Mouse (Mus musculus) liver, embryonic 15.5 days (tissue): ENCODE results near the gene Dad1. TPM values are rescaled to one million over a fixed set of nuclear protein-coding genes. Genes with fewer than 3 reads are reported as not detected.

ENCODE experiments used
- ATAC-seq: fragments of 200-750 bp; cut with Nextera tagmentation; 2 replicates; pipeline ENCODE4 v1.8.0; 2017; ENCODE audit warnings: moderate number of reproducible peaks, mild to moderate bottlenecking, moderate library complexity; ENCODE audit not compliant: insufficient read depth
- H3K27ac ChIP-seq: fragments of 300-500 bp; sonication (generic); replicated peaks from 2 replicates; pipeline ENCODE4 v1.5.1; 2015; ENCODE audit warnings: mild to moderate bottlenecking, inconsistent platforms
- H3K27me3 ChIP-seq: fragments of 300-500 bp; sonication (generic); 2 replicates; pipeline ENCODE4 v1.6.1; 2015; ENCODE audit warnings: mild to moderate bottlenecking, inconsistent platforms
- H3K36me3 ChIP-seq: fragments of 300-500 bp; sonication (generic); replicated peaks from 2 replicates; pipeline ENCODE4 v1.6.1; 2015; ENCODE audit warnings: moderate library complexity, mild to moderate bottlenecking, inconsistent platforms
- H3K4me1 ChIP-seq: fragments of 300-500 bp; sonication (generic); replicated peaks from 2 replicates; pipeline ENCODE4 v1.6.1; 2015; ENCODE audit warnings: inconsistent platforms
- H3K4me2 ChIP-seq: fragments of 300-500 bp; sonication (generic); 2 replicates; pipeline ENCODE4 v1.6.1; 2015; ENCODE audit warnings: moderate library complexity, mild to moderate bottlenecking, inconsistent platforms
- H3K4me3 ChIP-seq: fragments of 300-500 bp; sonication (generic); replicated peaks from 2 replicates; pipeline ENCODE4 v1.5.1; 2015; ENCODE audit warnings: mild to moderate bottlenecking, inconsistent platforms
- H3K9ac ChIP-seq: fragments of 300-500 bp; sonication (generic); 2 replicates; pipeline ENCODE4 v1.6.1; 2015; ENCODE audit warnings: moderate library complexity, mild to moderate bottlenecking, inconsistent platforms
- H3K9me3 ChIP-seq: fragments of 300-500 bp; sonication (generic); replicated peaks from 2 replicates; pipeline ENCODE4 v1.6.1; 2016; ENCODE audit warnings: inconsistent platforms
- WGBS: fragments of 180-500 bp; shearing (Covaris S2); methylation state at CpG from one replicate; pipeline ENCODE4 v1.1.7; 2015; ENCODE audit warnings: mixed read lengths; ENCODE audit not compliant: insufficient replicate concordance; 5-methylcytosine and 5-hydroxymethylcytosine counted together
- polyA plus RNA-seq: library from polyadenylated mRNA; unstranded; fragments of >200 nt; fragmentation: Nextera tagmentation; extraction: Ambion mirVana; gene quantifications from 2 replicates; pipeline ENCODE4 v1.2.1, GENCODE M21; 2015

The Dad1 gene
- polyA plus RNA-seq, result 202 and 204 TPM in 2 replicates

GRCm38 (mm10) chr14:54253741-54254291 is at the start of gene Dad1, which contains the start of gene Abhd4:
TSS of gene Dad1 (minus strand) at chr14:54254104.
TSS of gene Abhd4 (plus strand) at chr14:54254188.
- ATAC-seq, result peak; percentile 100
- H3K27ac ChIP-seq, result peak within 1 kb of the TSS; percentile 97
- under 1% methylated on average over 39 of the region's 39 CpGs for WGBS
- peaks cover 63% of the 10 kb centered on the region for H3K4me1 ChIP-seq
- no peaks in the 10 kb centered on the region for H3K36me3 ChIP-seq
- H3K27me3 ChIP-seq, result no peaks in the 10 kb centered on the region
- peak within 1 kb of the TSS; percentile 91 for H3K4me3 ChIP-seq
- no peaks in the 10 kb centered on the region for H3K9me3 ChIP-seq
- H3K4me2 ChIP-seq, result peak within 1 kb of the TSS; percentile 86
- peak within 1 kb of the TSS; percentile 87 for H3K9ac ChIP-seq

GRCm38 (mm10) chr14:54300676-54301075 is 46.8 kb upstream of the Dad1 start:
- no peak overlapping the region for H3K27ac ChIP-seq
- H3K4me1 ChIP-seq, result no peaks in the 10 kb centered on the region
- H3K4me3 ChIP-seq, result no peak overlapping the region
- no peaks in the 10 kb centered on the region for H3K9me3 ChIP-seq
- H3K4me2 ChIP-seq, result no peak overlapping the region
- H3K36me3 ChIP-seq, result no peaks in the 10 kb centered on the region
- 62% methylated on average over 3 of the region's 3 CpGs for WGBS
- H3K9ac ChIP-seq, result no peak overlapping the region
- H3K27me3 ChIP-seq, result no peaks in the 10 kb centered on the region
- ATAC-seq, result no peak

- Histone ChIP-seq H3K9me3 (no peaks in the 10 kb centered on the region), H3K4me1 (no peaks in the 10 kb centered on the region), H3K36me3 (no peaks in the 10 kb centered on the region), H3K4me3 (no peak overlapping the region), H3K9ac (no peak overlapping the region), H3K4me2 (no peak overlapping the region), H3K27me3 (no peaks in the 10 kb centered on the region), H3K27ac (no peak overlapping the region)
- no peak for ATAC-seq
- WGBS, result 47% methylated on average over 5 of the region's 5 CpGs
Measured at GRCm38 (mm10) chr14:54300136-54300535, 46.2 kb upstream of the Dad1 start.

GRCm38 (mm10) chr14:54284839-54285238 is 30.9 kb upstream of the Dad1 start, which contains the start of gene Olfr49:
TSS of gene Olfr49 (minus strand) at chr14:54284939.
- H3K27me3 ChIP-seq, result 0 out of 2 replicates have a peak, but pooled peaks cover 3% of the 10 kb centered on the region
- no peaks in the 10 kb centered on the region for H3K4me1 ChIP-seq
- no peak for ATAC-seq
- no peak within 1 kb of the TSS for H3K9ac ChIP-seq
- no peak within 1 kb of the TSS for H3K4me2 ChIP-seq
- no peak within 1 kb of the TSS for H3K27ac ChIP-seq
- no peaks in the 10 kb centered on the region for H3K36me3 ChIP-seq
- WGBS, result 52% methylated on average over 1 of the region's 1 CpGs
- H3K9me3 ChIP-seq, result no peaks in the 10 kb centered on the region
- H3K4me3 ChIP-seq, result no peak within 1 kb of the TSS

- H3K4me3 ChIP-seq, result no peak overlapping the region
- H3K4me2 ChIP-seq, result no peak overlapping the region
- H3K9me3 ChIP-seq, result no peaks in the 10 kb centered on the region
- H3K27me3 ChIP-seq, result no peaks in the 10 kb centered on the region
- H3K27ac ChIP-seq, result no peak overlapping the region
- H3K9ac ChIP-seq, result no peak overlapping the region
- WGBS, result 67% methylated on average over 2 of the region's 2 CpGs
- no peak for ATAC-seq
- no peaks in the 10 kb centered on the region for H3K4me1 ChIP-seq
- no peaks in the 10 kb centered on the region for H3K36me3 ChIP-seq
Measured at GRCm38 (mm10) chr14:54276446-54276845, 22.5 kb upstream of the Dad1 start.

GRCm38 (mm10) chr14:54272696-54273095 is 18.8 kb upstream of the Dad1 start:
- H3K27me3 ChIP-seq, result no peaks in the 10 kb centered on the region
- 65% methylated on average over 3 of the region's 3 CpGs for WGBS
- no peak overlapping the region for H3K4me3 ChIP-seq
- 0 out of 2 replicates have a peak, but pooled peaks cover 3% of the 10 kb centered on the region for H3K36me3 ChIP-seq
- H3K9me3 ChIP-seq, result no peaks in the 10 kb centered on the region
- H3K9ac ChIP-seq, result no peak overlapping the region
- H3K4me2 ChIP-seq, result no peak overlapping the region
- ATAC-seq, result no peak
- H3K4me1 ChIP-seq, result no peaks in the 10 kb centered on the region
- no peak overlapping the region for H3K27ac ChIP-seq

GRCm38 (mm10) chr14:54271976-54272606 is 18.2 kb upstream of the Dad1 start:
- Histone ChIP-seq H3K4me1 (no peaks in the 10 kb centered on the region), H3K4me2 (no peak overlapping the region), H3K36me3 (0 out of 2 replicates have a peak, but pooled peaks cover 3% of the 10 kb centered on the region), H3K4me3 (no peak overlapping the region), H3K9ac (no peak overlapping the region), H3K9me3 (no peaks in the 10 kb centered on the region), H3K27ac (no peak overlapping the region), H3K27me3 (no peaks in the 10 kb centered on the region)
- 62% methylated on average over 3 of the region's 3 CpGs for WGBS
- no peak for ATAC-seq

- no peak overlapping the region for H3K4me3 ChIP-seq
- 87% methylated on average over 3 of the region's 3 CpGs for WGBS
- no peak for ATAC-seq
- H3K4me1 ChIP-seq, result no peaks in the 10 kb centered on the region
- H3K9ac ChIP-seq, result no peak overlapping the region
- H3K27me3 ChIP-seq, result no peaks in the 10 kb centered on the region
- H3K9me3 ChIP-seq, result no peaks in the 10 kb centered on the region
- 0 out of 2 replicates have a peak, but pooled peaks cover 3% of the 10 kb centered on the region for H3K36me3 ChIP-seq
- no peak overlapping the region for H3K27ac ChIP-seq
- no peak overlapping the region for H3K4me2 ChIP-seq
Measured at GRCm38 (mm10) chr14:54270413-54270812, 16.5 kb upstream of the Dad1 start.

GRCm38 (mm10) chr14:54269566-54269965 is 15.7 kb upstream of the Dad1 start:
- H3K27ac ChIP-seq, result no peak overlapping the region
- 0 out of 2 replicates have a peak, but pooled peaks cover 3% of the 10 kb centered on the region for H3K36me3 ChIP-seq
- ATAC-seq, result no peak
- no peaks in the 10 kb centered on the region for H3K4me1 ChIP-seq
- no peak overlapping the region for H3K4me3 ChIP-seq
- WGBS, result 68% methylated on average over 3 of the region's 3 CpGs
- H3K27me3 ChIP-seq, result no peaks in the 10 kb centered on the region
- no peaks in the 10 kb centered on the region for H3K9me3 ChIP-seq
- no peak overlapping the region for H3K4me2 ChIP-seq
- H3K9ac ChIP-seq, result no peak overlapping the region

GRCm38 (mm10) chr14:54267966-54268365 is 14.1 kb upstream of the Dad1 start:
- 80% methylated on average over 10 of the region's 10 CpGs for WGBS
- peaks cover 3% of the 10 kb centered on the region; the same call in 1 of the 2 replicates for H3K36me3 ChIP-seq
- ATAC-seq, result no peak
- H3K4me2 ChIP-seq, result no peak overlapping the region
- H3K27ac ChIP-seq, result no peak overlapping the region
- H3K4me3 ChIP-seq, result no peak overlapping the region
- H3K4me1 ChIP-seq, result no peaks in the 10 kb centered on the region
- H3K9me3 ChIP-seq, result no peaks in the 10 kb centered on the region
- H3K27me3 ChIP-seq, result no peaks in the 10 kb centered on the region
- H3K9ac ChIP-seq, result no peak overlapping the region

- Histone ChIP-seq H3K9ac (no peak overlapping the region), H3K36me3 (peaks cover 3% of the 10 kb centered on the region; the same call in 1 of the 2 replicates), H3K4me1 (no peaks in the 10 kb centered on the region), H3K4me3 (no peak overlapping the region), H3K27me3 (no peaks in the 10 kb centered on the region), H3K27ac (no peak overlapping the region), H3K4me2 (no peak overlapping the region), H3K9me3 (no peaks in the 10 kb centered on the region)
- ATAC-seq, result no peak
- 64% methylated on average over 6 of the region's 6 CpGs for WGBS
Measured at GRCm38 (mm10) chr14:54265951-54266350, 12.0 kb upstream of the Dad1 start.
